Comparison of ENCODE assay signal across 13 mouse cellular contexts in genomic region chr6:34906661-34907060, GRCm38 (mm10). TPM values are rescaled to one million over a fixed set of nuclear protein-coding genes. Genes with fewer than 3 reads are reported as not detected.
DNase-seq lines count a peak whose midpoint lies in the region; ATAC-seq and TF ChIP-seq lines count a peak whose summit lies in the region.
"Had no signal": no experiment of that assay in that cellular context is flagged by ENCODE, and none has a peak within 500 bp of the region (broad histone marks: within the 10 kb centered on the region; RNA-seq: fewer than 3 reads in every experiment).

No protein-coding gene starts in this region.

- no peaks in the 10 kb centered on the region; the same call in 1 of the 2 replicates for H3K36me3 ChIP-seq in heart, adult 2 months (ENCODE audit: control insufficient read depth, insufficient read depth, low read length)
- peaks cover 53% of the 10 kb centered on the region for H3K36me3 ChIP-seq in midbrain, postnatal 0 days (ENCODE audit: insufficient read depth, low read length)
- H3K36me3 ChIP-seq in midbrain, embryonic 13.5 days, result peaks cover 58% of the 10 kb centered on the region

- 54% methylated on average over 4 of the region's 4 CpGs for WGBS in heart, adult 2 months
- WGBS in midbrain, postnatal 0 days, result 87% methylated on average over 4 of the region's 4 CpGs
- 91% methylated on average over 4 of the region's 4 CpGs for WGBS in midbrain, embryonic 13.5 days

- H3K27me3 ChIP-seq in heart, adult 2 months (ENCODE audit: control insufficient read depth, insufficient read depth, low read length), result no peaks in the 10 kb centered on the region
- H3K27me3 ChIP-seq in midbrain, postnatal 0 days (ENCODE audit: insufficient read depth, low read length), result no peaks in the 10 kb centered on the region
- H3K27me3 ChIP-seq in midbrain, embryonic 13.5 days, result no peaks in the 10 kb centered on the region
- H3K27me3 ChIP-seq: CH12.LX; megakaryocyte, embryonic 14.5 days had no signal

- peak overlapping the region; percentile 33 for H3K27ac ChIP-seq in heart, adult 2 months
- no peak overlapping the region for H3K27ac ChIP-seq in midbrain, postnatal 0 days (ENCODE audit: low read depth, low read length)
- no peak overlapping the region for H3K27ac ChIP-seq in midbrain, embryonic 13.5 days

- no peaks in the 10 kb centered on the region for H3K9me3 ChIP-seq in midbrain, postnatal 0 days (ENCODE audit: low read length)
- no peaks in the 10 kb centered on the region for H3K9me3 ChIP-seq in midbrain, embryonic 13.5 days
- H3K9me3 ChIP-seq: megakaryocyte, embryonic 14.5 days had no signal

- H3K79me2 ChIP-seq in heart, adult 2 months (replicated peaks; ENCODE audit: control insufficient read depth, insufficient read depth, low read length), result no peaks in the 10 kb centered on the region

- intact Hi-C loops in heart, adult 2 months (cut with DNase I), result loop anchor here (2.0 kb wide), 1 partner anchor 28 kb away; the partner anchor contains the start of gene Cyren
- intact Hi-C loops in heart, postnatal 14 days (cut with DNase I), result no loop called here

- peak in 1 of 2 experiments; percentile 49 for DNase-seq in heart, adult 2 months
- no peak for DNase-seq in heart, postnatal 14 days
- DNase-seq in midbrain, postnatal 0 days (ENCODE audit: low spot score), result peak; percentile 19
- peak; percentile 54 for DNase-seq in kidney, postnatal 10 days
- no peak for DNase-seq in urinary bladder, postnatal 36 days (ENCODE audit: low spot score in 2 of 2)
- DNase-seq in embryo, embryonic 11 days, result no peak

- no peak for TF ChIP-seq POLR2A in heart, adult 2 months (IDR thresholded peaks at IDR 0.05; ENCODE audit: insufficient read depth, low read depth, low read length)

- no peak for TF ChIP-seq EP300 in heart, adult 2 months (IDR thresholded peaks at IDR 0.05; ENCODE audit: insufficient read depth, low read depth, low read length)

- no peak overlapping the region for H3K9ac ChIP-seq in heart, adult 2 months (ENCODE audit: low read depth, low read length)
- no peak overlapping the region for H3K9ac ChIP-seq in midbrain, postnatal 0 days (replicated peaks; ENCODE audit: low read length, poor library complexity, severe bottlenecking)
- no peak overlapping the region for H3K9ac ChIP-seq in midbrain, embryonic 13.5 days (replicated peaks)

- H3K4me2 ChIP-seq in midbrain, postnatal 0 days (ENCODE audit: low read depth, low read length, poor library complexity, severe bottlenecking), result no peak overlapping the region
- H3K4me2 ChIP-seq in midbrain, embryonic 13.5 days (replicated peaks), result no peak overlapping the region

- TF ChIP-seq CTCF in heart, adult 2 months (IDR thresholded peaks at IDR 0.05), result no peak
- no peak for TF ChIP-seq CTCF in midbrain, postnatal 0 days (IDR thresholded peaks at IDR 0.05)

- peaks cover 8% of the 10 kb centered on the region for H3K4me1 ChIP-seq in heart, adult 2 months (ENCODE audit: control insufficient read depth, insufficient read depth, low read length)
- peaks cover 7% of the 10 kb centered on the region; the same call in 1 of the 2 replicates for H3K4me1 ChIP-seq in midbrain, postnatal 0 days (ENCODE audit: insufficient read depth, low read length)
- H3K4me1 ChIP-seq in midbrain, embryonic 13.5 days (replicated peaks), result peaks cover 26% of the 10 kb centered on the region

- no peak for ATAC-seq in midbrain, postnatal 0 days (ENCODE audit: low FRiP score)
- ATAC-seq in midbrain, embryonic 13.5 days, result no peak
- ATAC-seq: intestine, embryonic 16.5 days had no signal

- H3K4me3 ChIP-seq in heart, adult 2 months, result no peak overlapping the region
- no peak overlapping the region for H3K4me3 ChIP-seq in midbrain, postnatal 0 days (ENCODE audit: low read depth, low read length)
- H3K4me3 ChIP-seq in midbrain, embryonic 13.5 days (replicated peaks), result no peak overlapping the region

RNA-seq across cellular contexts. Expression of gene Wdr91, which starts 4.0 kb away (rescaled TPM):
- total RNA-seq in heart, adult 2 months (2021), result 10 to 100 TPM; 12.7 to 13.4 TPM
- 8.1 and 13.3 TPM in 2 replicates for polyA plus RNA-seq in heart, adult 2 months (2012; rRNA removed)
- 10 to 100 TPM; 13.3 to 15.9 TPM for total RNA-seq in heart, postnatal 14 days (2021)
- 46.2 and 52.6 TPM in 2 replicates for total RNA-seq in midbrain, postnatal 0 days (2014; rRNA removed)
- polyA plus RNA-seq in midbrain, postnatal 0 days (2015; fragmentation: Nextera tagmentation; extraction: Ambion mirVana), result 17.7 and 19.1 TPM in 2 replicates
- polyA plus RNA-seq in midbrain, embryonic 13.5 days (2015; fragmentation: Nextera tagmentation; extraction: Ambion mirVana), result 12.0 and 13.9 TPM in 2 replicates

RNA-seq across cellular contexts. Expression of gene Stra8, which starts 13.3 kb away (rescaled TPM):
- not detected for total RNA-seq in heart, adult 2 months (2021)
- not detected in 2 replicates for polyA plus RNA-seq in heart, adult 2 months (2012; rRNA removed)
- total RNA-seq in heart, postnatal 14 days (2021), result not detected
- not detected in 2 replicates for total RNA-seq in midbrain, postnatal 0 days (2014; rRNA removed)
- not detected in 2 replicates for polyA plus RNA-seq in midbrain, postnatal 0 days (2015; fragmentation: Nextera tagmentation; extraction: Ambion mirVana)
- not detected in 2 replicates for polyA plus RNA-seq in midbrain, embryonic 13.5 days (2015; fragmentation: Nextera tagmentation; extraction: Ambion mirVana)
- total RNA-seq: left cerebral cortex, postnatal 25 days had no signal
- polyA plus RNA-seq: heart, postnatal 0 days; intestine, embryonic 16.5 days; stomach, embryonic 14.5 days had no signal

RNA-seq across cellular contexts. Expression of gene Cyren, which starts 28.8 kb away (rescaled TPM):
- 1 to 10 TPM; 3.5 to 5.5 TPM for total RNA-seq in heart, adult 2 months (2021)
- polyA plus RNA-seq in heart, adult 2 months (2012; rRNA removed), result 5.8 and 6.2 TPM in 2 replicates
- total RNA-seq in heart, postnatal 14 days (2021), result 1 to 10 TPM; 5.9 to 7.1 TPM
- total RNA-seq in midbrain, postnatal 0 days (2014; rRNA removed), result 2.8 and 6.0 TPM in 2 replicates
- polyA plus RNA-seq in midbrain, postnatal 0 days (2015; fragmentation: Nextera tagmentation; extraction: Ambion mirVana), result 4.8 and 4.9 TPM in 2 replicates
- polyA plus RNA-seq in midbrain, embryonic 13.5 days (2015; fragmentation: Nextera tagmentation; extraction: Ambion mirVana), result 11.6 and 12.1 TPM in 2 replicates

RNA-seq across cellular contexts. Expression of gene Tmem140, which starts 43.7 kb away (rescaled TPM):
- total RNA-seq in heart, adult 2 months (2021), result 10 to 100 TPM; 22.9 TPM
- polyA plus RNA-seq in heart, adult 2 months (2012; rRNA removed), result 18.2 and 23.5 TPM in 2 replicates
- total RNA-seq in heart, postnatal 14 days (2021), result 10 to 100 TPM; 19.4 to 28.1 TPM
- total RNA-seq in midbrain, postnatal 0 days (2014; rRNA removed), result 2.5 and 2.8 TPM in 2 replicates
- polyA plus RNA-seq in midbrain, postnatal 0 days (2015; fragmentation: Nextera tagmentation; extraction: Ambion mirVana), result 0.46 and 0.67 TPM in 2 replicates
- polyA plus RNA-seq in midbrain, embryonic 13.5 days (2015; fragmentation: Nextera tagmentation; extraction: Ambion mirVana), result 0.96 and 1.5 TPM in 2 replicates

Comparison
In these comparisons a context has a peak if more than half of its experiments do, and no peak if none do; other contexts are left out.
1. DNase-seq: peak in midbrain, postnatal 0 days (single experiment) and kidney, postnatal 10 days (single experiment); none in heart, postnatal 14 days (0 of 2), urinary bladder, postnatal 36 days (0 of 2) and embryo, embryonic 11 days (single experiment).